Mouse (Mus musculus): ENCODE results near the gene Pgm2. TPM values are rescaled to one million over a fixed set of nuclear protein-coding genes. Genes with fewer than 3 reads are reported as not detected.
A peak's percentile ranks its signal among the peaks of the same experiment; 100 is the strongest.

The Pgm2 gene
- polyA plus RNA-seq, 1 experiment from 2014 or later, result 17.7 TPM

DNA sequence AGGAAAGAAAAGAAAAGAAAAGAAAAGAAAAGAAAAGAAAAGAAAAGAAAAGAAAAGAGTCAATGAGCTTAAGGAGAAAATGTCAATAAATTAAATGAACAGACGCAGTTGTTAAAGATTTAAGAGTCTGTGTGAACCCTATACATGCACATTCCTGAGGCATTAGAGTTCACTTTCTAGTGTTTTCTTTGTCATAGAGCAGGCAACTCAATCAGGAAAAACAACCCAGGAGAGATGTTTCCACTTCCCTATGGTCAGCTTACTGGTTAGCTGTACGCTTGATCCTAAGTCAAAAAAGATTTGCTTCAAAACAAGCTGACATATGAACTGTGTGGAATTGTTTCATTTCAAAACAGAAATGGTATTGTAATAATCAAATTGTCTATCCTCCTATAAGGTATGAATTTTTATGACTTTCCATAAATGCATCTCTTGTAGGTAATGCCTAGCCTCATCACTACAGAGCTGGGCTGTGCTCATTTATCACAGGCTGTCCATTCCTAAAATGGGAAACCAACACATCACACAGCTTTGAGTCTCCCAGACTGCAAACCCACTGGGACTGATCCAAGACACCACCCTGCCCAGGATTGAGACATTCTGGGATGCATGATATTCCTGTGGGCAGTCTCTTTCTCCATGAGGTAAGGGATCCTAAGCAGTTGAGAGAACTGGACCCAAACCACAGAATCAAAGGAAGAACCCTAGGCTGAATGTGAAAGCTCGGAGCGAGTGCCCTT lies 29.7 kb upstream of the Pgm2 start:
- Histone ChIP-seq H3K27ac (no peak overlapping the region), H3K36me3 (replicated peaks) (no peaks in the 10 kb centered on the region), H3K9ac (no peak overlapping the region), H3K4me3 (no peak overlapping the region), H3K4me1 (no peaks in the 10 kb centered on the region), H3K27me3 (replicated peaks) (no peaks in the 10 kb centered on the region), H3K9me3 (no peaks in the 10 kb centered on the region), H3K4me2 (no peak overlapping the region)
- 77% methylated on average over 4 of the region's 4 CpGs for WGBS
- ATAC-seq (replicated peaks), result no peak

DNA sequence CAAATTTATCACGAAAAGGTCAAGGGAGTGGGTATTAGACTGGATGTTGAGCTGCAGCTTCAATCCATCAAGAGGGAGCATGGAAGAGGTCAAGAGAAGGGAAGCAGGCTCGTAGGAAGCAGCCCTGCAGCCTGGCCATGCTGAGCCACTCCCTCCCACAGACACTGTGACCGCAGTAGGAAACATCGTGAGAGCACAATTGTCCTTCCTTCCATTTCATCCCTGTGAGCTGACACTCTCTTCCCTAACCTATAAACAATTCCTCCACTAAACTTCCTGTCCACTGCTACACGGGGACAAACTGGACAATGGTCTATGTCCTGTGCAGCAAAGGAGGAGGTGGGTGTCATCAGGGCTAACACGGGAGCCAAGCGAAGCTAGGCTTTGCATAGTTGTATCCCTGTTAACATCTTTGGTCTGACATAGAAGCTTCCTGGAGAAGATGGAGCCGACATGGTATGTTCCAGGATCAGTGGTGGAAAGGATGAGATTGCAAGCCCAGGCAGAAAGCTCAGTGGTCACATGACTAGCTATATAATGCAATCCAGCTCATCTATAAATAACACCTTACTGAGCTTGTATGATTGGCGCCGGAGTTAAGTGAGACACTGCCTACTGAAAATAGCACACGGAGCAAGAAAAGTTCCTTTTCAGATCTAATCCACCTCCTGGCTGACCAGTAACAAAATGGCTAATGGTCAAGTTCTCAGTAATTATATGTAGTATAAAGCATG lies 29.0 kb upstream of the Pgm2 start:
- Histone ChIP-seq H3K4me2 (no peak overlapping the region), H3K36me3 (replicated peaks) (no peaks in the 10 kb centered on the region), H3K9me3 (no peaks in the 10 kb centered on the region), H3K27ac (no peak overlapping the region), H3K27me3 (replicated peaks) (no peaks in the 10 kb centered on the region), H3K9ac (no peak overlapping the region), H3K4me3 (no peak overlapping the region), H3K4me1 (no peaks in the 10 kb centered on the region)
- WGBS, result 87% methylated on average over 11 of the region's 11 CpGs
- ATAC-seq (replicated peaks), result no peak

GRCm38 (mm10) chr5:64064401-64064800 lies 28.3 kb upstream of the Pgm2 start:
- 88% methylated on average over 3 of the region's 3 CpGs for WGBS
- Histone ChIP-seq H3K4me2 (no peak overlapping the region), H3K27ac (no peak overlapping the region), H3K9me3 (no peaks in the 10 kb centered on the region), H3K27me3 (replicated peaks) (no peaks in the 10 kb centered on the region), H3K9ac (no peak overlapping the region), H3K36me3 (replicated peaks) (no peaks in the 10 kb centered on the region), H3K4me3 (no peak overlapping the region), H3K4me1 (no peaks in the 10 kb centered on the region)
- no peak for ATAC-seq (replicated peaks)

DNA sequence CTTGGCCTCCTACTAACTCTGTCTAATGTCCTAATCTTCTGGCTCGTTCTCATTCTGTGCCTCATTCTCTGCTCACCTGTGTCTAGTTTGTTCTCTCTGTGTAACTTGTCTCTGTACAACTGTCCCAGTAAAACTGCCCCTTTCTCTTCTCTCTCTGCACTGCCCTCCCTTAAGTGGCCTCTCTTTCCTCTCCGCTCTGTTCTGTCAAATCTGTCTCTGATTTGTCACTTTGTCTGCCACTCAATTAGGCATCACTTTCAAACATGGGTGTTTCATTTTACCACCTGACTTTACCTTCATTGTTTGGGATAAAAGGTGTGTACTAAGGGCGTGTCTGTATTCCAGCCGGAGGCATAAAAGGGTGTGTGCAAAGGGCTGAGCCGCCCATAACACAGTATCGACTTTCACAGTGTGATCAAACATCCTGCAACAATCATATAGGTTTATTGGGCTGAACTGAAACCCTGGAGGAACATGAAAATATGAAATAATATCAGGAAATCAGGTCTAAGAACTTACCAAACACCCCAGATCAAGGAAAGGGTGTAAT lies 27.2 kb upstream of the Pgm2 start:
- ATAC-seq (replicated peaks), result no peak
- Histone ChIP-seq H3K4me3 (no peak overlapping the region), H3K4me2 (no peak overlapping the region), H3K36me3 (replicated peaks) (no peaks in the 10 kb centered on the region), H3K9me3 (no peaks in the 10 kb centered on the region), H3K4me1 (no peaks in the 10 kb centered on the region), H3K27ac (no peak overlapping the region), H3K9ac (no peak overlapping the region), H3K27me3 (replicated peaks) (no peaks in the 10 kb centered on the region)
- WGBS, result 86% methylated on average over 6 of the region's 6 CpGs

- no peak for ATAC-seq (replicated peaks)
- H3K27me3 ChIP-seq (replicated peaks), result no peaks in the 10 kb centered on the region
- no peak overlapping the region for H3K27ac ChIP-seq
- H3K4me3 ChIP-seq, result no peak overlapping the region
- no peaks in the 10 kb centered on the region for H3K9me3 ChIP-seq
- 57% methylated on average over 2 of the region's 2 CpGs for WGBS
- H3K9ac ChIP-seq, result no peak overlapping the region
- no peaks in the 10 kb centered on the region for H3K36me3 ChIP-seq (replicated peaks)
- no peaks in the 10 kb centered on the region for H3K4me1 ChIP-seq
- no peak overlapping the region for H3K4me2 ChIP-seq
These were observed 26.6 kb upstream of the Pgm2 start for GRCm38 (mm10) chr5:64066159-64066558.

DNA sequence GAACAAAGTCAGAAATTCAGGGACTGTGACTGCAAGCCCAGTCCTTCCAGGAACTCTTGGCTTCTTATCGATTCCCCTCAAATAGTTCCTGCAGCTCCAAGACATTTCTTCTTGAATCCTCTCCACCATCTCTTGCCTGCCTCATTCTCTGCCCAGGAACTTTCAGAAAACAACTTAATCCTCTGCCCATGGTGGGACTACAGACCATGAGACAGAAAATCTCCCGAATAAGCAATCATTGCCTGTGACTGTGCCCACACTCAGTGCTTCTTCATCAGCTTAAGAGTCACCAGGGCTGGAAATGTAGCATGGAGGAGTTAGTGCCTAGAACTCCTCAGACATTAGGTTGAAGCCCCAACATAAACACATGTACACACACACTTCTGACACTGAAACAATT lies 25.2 kb upstream of the Pgm2 start:
- Histone ChIP-seq H3K9me3 (no peaks in the 10 kb centered on the region), H3K27me3 (replicated peaks) (no peaks in the 10 kb centered on the region), H3K4me1 (no peaks in the 10 kb centered on the region), H3K4me2 (no peak overlapping the region), H3K36me3 (replicated peaks) (no peaks in the 10 kb centered on the region), H3K27ac (no peak overlapping the region), H3K4me3 (no peak overlapping the region), H3K9ac (no peak overlapping the region)
- 79% methylated on average over 2 of the region's 2 CpGs for WGBS
- no peak for ATAC-seq (replicated peaks)

- H3K9ac ChIP-seq, result no peak overlapping the region
- no peaks in the 10 kb centered on the region for H3K36me3 ChIP-seq (replicated peaks)
- H3K4me3 ChIP-seq, result no peak overlapping the region
- H3K9me3 ChIP-seq, result no peaks in the 10 kb centered on the region
- no peaks in the 10 kb centered on the region for H3K27me3 ChIP-seq (replicated peaks)
- H3K4me2 ChIP-seq, result no peak overlapping the region
- 35% methylated on average over 4 of the region's 4 CpGs for WGBS
- no peak overlapping the region for H3K27ac ChIP-seq
- 0 out of 2 replicates have a peak, but pooled peaks have one; percentile 56 for ATAC-seq (replicated peaks)
- H3K4me1 ChIP-seq, result no peaks in the 10 kb centered on the region
These were observed 22.6 kb upstream of the Pgm2 start for GRCm38 (mm10) chr5:64070081-64070673.

DNA sequence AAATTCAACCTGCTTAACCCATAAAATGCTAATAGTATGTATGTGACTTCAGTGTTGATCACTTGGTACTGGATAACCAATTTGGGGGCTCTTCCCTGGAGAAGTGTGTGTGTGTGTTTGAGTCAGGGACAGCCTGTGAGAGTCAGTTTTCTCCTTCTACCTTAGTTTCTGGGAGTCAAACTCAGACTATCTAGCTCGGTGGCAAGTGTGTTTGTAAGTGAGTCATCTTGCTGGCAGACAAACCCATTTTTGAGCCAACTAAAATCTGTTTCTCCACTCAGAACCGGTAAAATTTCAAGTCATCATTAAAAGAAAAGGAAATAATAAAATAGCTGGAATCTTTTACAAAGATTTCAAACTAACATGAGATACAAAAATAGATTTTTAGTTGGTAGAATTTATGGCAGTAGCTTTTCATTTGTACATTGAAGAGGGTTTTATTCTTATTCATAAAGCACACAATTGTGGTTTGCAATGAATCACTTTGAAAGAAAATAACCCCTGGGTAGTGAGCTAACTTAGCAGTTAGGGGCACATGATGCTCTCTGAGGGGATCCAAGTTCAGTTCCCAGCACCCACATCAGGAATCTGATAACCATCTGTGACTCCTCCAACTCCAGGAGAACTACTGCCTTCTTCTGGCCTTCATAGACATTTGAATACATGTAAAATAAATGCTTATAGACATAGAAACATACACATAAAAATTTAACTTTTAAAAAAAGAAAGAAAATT lies 21.8 kb upstream of the Pgm2 start:
- no peak overlapping the region for H3K4me2 ChIP-seq
- H3K4me1 ChIP-seq, result no peaks in the 10 kb centered on the region
- no peaks in the 10 kb centered on the region for H3K9me3 ChIP-seq
- ATAC-seq (replicated peaks), result no peak
- WGBS, result 82% methylated on average over 2 of the region's 2 CpGs
- no peak overlapping the region for H3K9ac ChIP-seq
- no peaks in the 10 kb centered on the region for H3K36me3 ChIP-seq (replicated peaks)
- no peaks in the 10 kb centered on the region for H3K27me3 ChIP-seq (replicated peaks)
- H3K27ac ChIP-seq, result no peak overlapping the region
- no peak overlapping the region for H3K4me3 ChIP-seq

DNA sequence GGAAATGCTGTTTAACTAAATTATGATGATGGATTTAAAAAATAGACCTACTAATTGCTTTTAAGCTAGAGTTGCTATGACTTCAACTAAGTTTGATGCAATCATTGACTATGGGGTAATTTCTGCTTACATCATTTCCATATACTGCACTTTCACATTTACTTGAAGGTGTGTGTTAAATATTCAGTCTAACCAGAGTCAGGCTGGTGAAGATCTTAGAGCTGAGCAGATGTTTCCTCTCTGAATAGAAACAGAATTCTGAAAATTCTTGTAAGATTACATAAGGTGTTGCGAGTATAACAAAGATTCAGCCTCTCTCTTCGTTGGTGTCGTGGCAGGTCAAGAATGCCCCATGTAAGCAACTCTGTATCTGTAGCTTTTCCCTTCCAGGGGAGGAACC lies 18.3 kb upstream of the Pgm2 start:
- no peak overlapping the region for H3K4me2 ChIP-seq
- no peaks in the 10 kb centered on the region for H3K36me3 ChIP-seq (replicated peaks)
- 93% methylated on average over 3 of the region's 3 CpGs for WGBS
- H3K4me3 ChIP-seq, result no peak overlapping the region
- no peaks in the 10 kb centered on the region for H3K9me3 ChIP-seq
- no peaks in the 10 kb centered on the region for H3K27me3 ChIP-seq (replicated peaks)
- ATAC-seq (replicated peaks), result no peak
- no peak overlapping the region for H3K27ac ChIP-seq
- no peaks in the 10 kb centered on the region for H3K4me1 ChIP-seq
- no peak overlapping the region for H3K9ac ChIP-seq

DNA sequence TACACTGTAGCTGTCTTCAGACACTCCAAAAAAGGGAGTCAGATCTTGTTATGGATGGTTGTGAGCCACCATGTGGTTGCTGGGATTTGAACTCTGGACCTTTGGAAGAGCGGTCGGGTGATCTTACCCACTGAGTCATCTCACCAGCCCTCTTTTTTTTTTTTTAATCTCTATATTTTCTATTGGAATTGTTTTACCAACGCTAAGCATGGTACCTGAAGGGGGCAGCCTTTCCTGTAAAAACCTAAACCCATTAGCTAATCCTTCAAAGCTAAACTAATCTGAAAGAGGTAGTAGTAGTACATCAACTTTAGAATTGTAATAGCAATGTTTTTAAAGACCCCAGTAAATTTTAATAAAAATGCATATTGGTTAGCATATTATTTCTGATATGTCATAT lies 17.2 kb upstream of the Pgm2 start:
- WGBS, result 47% methylated on average over 3 of the region's 3 CpGs
- no peak for ATAC-seq (replicated peaks)

GRCm38 (mm10) chr5:64077353-64077752 lies 15.4 kb upstream of the Pgm2 start:
- WGBS, result 88% methylated on average over 4 of the region's 4 CpGs
- H3K4me3 ChIP-seq, result no peak overlapping the region
- no peaks in the 10 kb centered on the region for H3K9me3 ChIP-seq
- no peaks in the 10 kb centered on the region for H3K27me3 ChIP-seq (replicated peaks)
- no peaks in the 10 kb centered on the region for H3K4me1 ChIP-seq
- H3K4me2 ChIP-seq, result no peak overlapping the region
- no peak overlapping the region for H3K27ac ChIP-seq
- no peak overlapping the region for H3K9ac ChIP-seq
- ATAC-seq (replicated peaks), result no peak
- H3K36me3 ChIP-seq (replicated peaks), result no peaks in the 10 kb centered on the region

More for the DNA sequence above, 17.2 kb upstream of the Pgm2 start:
- no peaks in the 10 kb centered on the region for H3K36me3 ChIP-seq (replicated peaks)
- no peaks in the 10 kb centered on the region for H3K9me3 ChIP-seq
- H3K4me1 ChIP-seq, result no peaks in the 10 kb centered on the region
- H3K27ac ChIP-seq, result no peak overlapping the region
- no peak overlapping the region for H3K9ac ChIP-seq
- no peaks in the 10 kb centered on the region for H3K27me3 ChIP-seq (replicated peaks)
- no peak overlapping the region for H3K4me3 ChIP-seq
- H3K4me2 ChIP-seq, result no peak overlapping the region

Measured in midbrain, embryonic 15.5 days (tissue).